Mouse (Mus musculus) embryonic facial prominence, embryonic 10.5 days (tissue): Measurements from ENCODE around the gene Ankrd37. TPM values are rescaled to one million over a fixed set of nuclear protein-coding genes. Genes with fewer than 3 reads are reported as not detected.

ENCODE experiments used
- DNase-seq: peaks from one replicate; pipeline ENCODE4 v3.0.0-alpha.2; 2017; ENCODE audit warnings: low spot score
- H3K27ac ChIP-seq: fragments of 300-500 bp; sonication (generic); replicated peaks from 2 replicates; pipeline ENCODE4 v1.5.1; 2016; ENCODE audit warnings: mild to moderate bottlenecking
- H3K27me3 ChIP-seq: fragments of 300-500 bp; sonication (generic); replicated peaks from 2 replicates; pipeline ENCODE4 v1.6.1; 2016; ENCODE audit warnings: low read depth, mild to moderate bottlenecking; ENCODE audit not compliant: poor library complexity, severe bottlenecking
- H3K36me3 ChIP-seq: fragments of 300-500 bp; sonication (generic); replicated peaks from 2 replicates; pipeline ENCODE4 v1.6.1; 2016; ENCODE audit warnings: mild to moderate bottlenecking, moderate library complexity
- H3K4me1 ChIP-seq: fragments of 300-500 bp; sonication (generic); 2 replicates; pipeline ENCODE4 v1.6.1; 2016
- H3K4me3 ChIP-seq: fragments of 300-500 bp; sonication (generic); 2 replicates; pipeline ENCODE4 v1.5.1; 2016; ENCODE audit warnings: mild to moderate bottlenecking, moderate library complexity
- H3K9me3 ChIP-seq: fragments of 300-500 bp; sonication (generic); 2 replicates; pipeline ENCODE4 v1.6.1; 2016; ENCODE audit warnings: mild to moderate bottlenecking
- WGBS: fragments of 180-500 bp; shearing (Covaris S2); methylation state at CpG from one replicate; pipeline ENCODE4 v1.1.7; 2016; 5-methylcytosine and 5-hydroxymethylcytosine counted together
- polyA plus RNA-seq: library from polyadenylated mRNA; unstranded; fragments of >200 nt; fragmentation: Nextera tagmentation; extraction: Ambion mirVana; gene quantifications from 2 replicates; pipeline ENCODE4 v1.2.1, GENCODE M21; 2016

Ankrd37 gene
- 17.9 and 18.7 TPM in 2 replicates for polyA plus RNA-seq

GRCm38 (mm10) chr8:46005596-46005995 is at the start of gene Ankrd37:
Gene Ankrd37 (minus strand): TSS chr8:46005707.
- Histone ChIP-seq H3K36me3 (no peaks in the 10 kb centered on the region), H3K27me3 (no peaks in the 10 kb centered on the region), H3K27ac (no peak within 1 kb of the TSS), H3K9me3 (no peaks in the 10 kb centered on the region), H3K4me1 (peaks cover 6% of the 10 kb centered on the region), H3K4me3 (no peak within 1 kb of the TSS)
- DNase-seq, result no peak
- WGBS, result 77% methylated on average over 4 of the region's 4 CpGs

- peaks cover 13% of the 10 kb centered on the region for H3K36me3 ChIP-seq
- DNase-seq, result no peak
- no peaks in the 10 kb centered on the region for H3K27me3 ChIP-seq
- no peak overlapping the region for H3K27ac ChIP-seq
- whole genome bisulfite sequencing, result 76% methylated on average over 13 of the region's 13 CpGs
- no peak overlapping the region for H3K4me3 ChIP-seq
- H3K4me1 ChIP-seq, result no peaks in the 10 kb centered on the region
- no peaks in the 10 kb centered on the region for H3K9me3 ChIP-seq
These were observed 34.8 kb upstream of the Ankrd37 start for GRCm38 (mm10) chr8:46040260-46040659.

GRCm38 (mm10) chr8:46039666-46040065 is 34.2 kb upstream of the Ankrd37 start:
- Histone ChIP-seq H3K4me1 (no peaks in the 10 kb centered on the region), H3K27ac (no peak overlapping the region), H3K9me3 (no peaks in the 10 kb centered on the region), H3K4me3 (no peak overlapping the region), H3K27me3 (no peaks in the 10 kb centered on the region), H3K36me3 (peaks cover 16% of the 10 kb centered on the region)
- 91% methylated on average over 1 of the region's 1 CpGs for WGBS
- DNase-seq, result no peak

- no peak overlapping the region for H3K4me3 ChIP-seq
- no peak overlapping the region for H3K27ac ChIP-seq
- peaks cover 13% of the 10 kb centered on the region for H3K36me3 ChIP-seq
- no peak for DNase-seq
- H3K4me1 ChIP-seq, result 0 out of 2 replicates have a peak, but pooled peaks cover 4% of the 10 kb centered on the region
- WGBS, result 73% methylated on average over 11 of the region's 11 CpGs
- no peaks in the 10 kb centered on the region for H3K9me3 ChIP-seq
- H3K27me3 ChIP-seq, result no peaks in the 10 kb centered on the region
These were observed 30.7 kb upstream of the Ankrd37 start for GRCm38 (mm10) chr8:46036217-46036616.

GRCm38 (mm10) chr8:46024392-46024791 is 18.9 kb upstream of the Ankrd37 start:
- no peak for DNase-seq
- Histone ChIP-seq H3K36me3 (no peaks in the 10 kb centered on the region), H3K27me3 (no peaks in the 10 kb centered on the region), H3K4me3 (no peak overlapping the region), H3K27ac (no peak overlapping the region), H3K4me1 (0 out of 2 replicates have a peak, but pooled peaks cover 3% of the 10 kb centered on the region), H3K9me3 (no peaks in the 10 kb centered on the region)
- 74% methylated on average over 4 of the region's 4 CpGs for WGBS

- no peak overlapping the region for H3K4me3 ChIP-seq
- no peak for DNase-seq
- no peaks in the 10 kb centered on the region for H3K27me3 ChIP-seq
- 92% methylated on average over 9 of the region's 9 CpGs for WGBS
- no peaks in the 10 kb centered on the region for H3K9me3 ChIP-seq
- 0 out of 2 replicates have a peak, but pooled peaks cover 3% of the 10 kb centered on the region for H3K4me1 ChIP-seq
- no peaks in the 10 kb centered on the region for H3K36me3 ChIP-seq
- no peak overlapping the region for H3K27ac ChIP-seq
These were observed 17.3 kb upstream of the Ankrd37 start for GRCm38 (mm10) chr8:46022758-46023157.

GRCm38 (mm10) chr8:46022203-46022602 is 16.7 kb upstream of the Ankrd37 start:
- no peaks in the 10 kb centered on the region for H3K27me3 ChIP-seq
- WGBS, result 84% methylated on average over 9 of the region's 9 CpGs
- H3K4me1 ChIP-seq, result 0 out of 2 replicates have a peak, but pooled peaks cover 3% of the 10 kb centered on the region
- H3K4me3 ChIP-seq, result no peak overlapping the region
- H3K36me3 ChIP-seq, result no peaks in the 10 kb centered on the region
- H3K27ac ChIP-seq, result no peak overlapping the region
- no peak for DNase-seq
- no peaks in the 10 kb centered on the region for H3K9me3 ChIP-seq

GRCm38 (mm10) chr8:46010746-46011680 is 5.5 kb upstream of the Ankrd37 start:
- peak; percentile 55 for DNase-seq
- peak overlapping the region; percentile 38 for H3K4me3 ChIP-seq
- no peaks in the 10 kb centered on the region for H3K36me3 ChIP-seq

GRCm38 (mm10) chr8:46010306-46010705 is 4.8 kb upstream of the Ankrd37 start:
- H3K27me3 ChIP-seq, result no peaks in the 10 kb centered on the region
- WGBS, result 45% methylated on average over 2 of the region's 2 CpGs
- DNase-seq, result peak; percentile 27
- H3K4me3 ChIP-seq, result peak overlapping the region; percentile 38
- H3K27ac ChIP-seq, result no peak overlapping the region
- H3K36me3 ChIP-seq, result no peaks in the 10 kb centered on the region
- H3K9me3 ChIP-seq, result no peaks in the 10 kb centered on the region
- peaks cover 13% of the 10 kb centered on the region for H3K4me1 ChIP-seq

More at GRCm38 (mm10) chr8:46010746-46011680, 5.5 kb upstream of the Ankrd37 start:
- Histone ChIP-seq H3K27me3 (no peaks in the 10 kb centered on the region), H3K27ac (peak overlapping the region; percentile 51; the same call in 1 of the 2 replicates), H3K4me1 (peaks cover 12% of the 10 kb centered on the region), H3K9me3 (no peaks in the 10 kb centered on the region)
- 14% methylated on average over 17 of the region's 17 CpGs for WGBS

GRCm38 (mm10) chr8:46007050-46007672 is 1.7 kb upstream of the Ankrd37 start:
- no peaks in the 10 kb centered on the region for H3K9me3 ChIP-seq
- no peak for DNase-seq
- WGBS, result 83% methylated on average over 3 of the region's 3 CpGs

GRCm38 (mm10) chr8:45999784-46000705 is 5.5 kb downstream of the Ankrd37 start:
- H3K9me3 ChIP-seq, result no peaks in the 10 kb centered on the region
- WGBS, result 6% methylated on average over 55 of the region's 55 CpGs

More at GRCm38 (mm10) chr8:46007050-46007672, 1.7 kb upstream of the Ankrd37 start:
- H3K27ac ChIP-seq, result no peak overlapping the region
- no peaks in the 10 kb centered on the region for H3K27me3 ChIP-seq
- peaks cover 16% of the 10 kb centered on the region for H3K4me1 ChIP-seq
- H3K4me3 ChIP-seq, result no peak overlapping the region
- H3K36me3 ChIP-seq, result no peaks in the 10 kb centered on the region

More at GRCm38 (mm10) chr8:45999784-46000705, 5.5 kb downstream of the Ankrd37 start:
- H3K27ac ChIP-seq, result peak overlapping the region; percentile 98
- peaks cover 25% of the 10 kb centered on the region for H3K36me3 ChIP-seq
- no peaks in the 10 kb centered on the region for H3K27me3 ChIP-seq
- peak; percentile 100 for DNase-seq
- H3K4me3 ChIP-seq, result peak overlapping the region; percentile 66
- H3K4me1 ChIP-seq, result peaks cover 17% of the 10 kb centered on the region
